Mouse (Mus musculus) retina, postnatal 1 day (tissue): ENCODE measurements around the gene Zfp511.

Experiments
- DNase-seq: peaks from one replicate; pipeline ENCODE4 v3.0.0-alpha.2; 2012

Gene Zfp511

GRCm38 (mm10) chr7:140049115-140049689, 13.0 kb downstream of the Zfp511 start:
- peak; percentile 63 for DNase-seq

GRCm38 (mm10) chr7:140054124-140054523, 17.9 kb downstream of the Zfp511 start:
- DNase-seq, result no peak

GRCm38 (mm10) chr7:140057413-140058407, 21.5 kb downstream of the Zfp511 start:
- peak; percentile 93 for DNase-seq

- DNase-seq, result no peak
Measured at GRCm38 (mm10) chr7:140058528-140058927, 22.3 kb downstream of the Zfp511 start.

- peak; percentile 78 for DNase-seq
Measured at GRCm38 (mm10) chr7:140059601-140060000, 23.4 kb downstream of the Zfp511 start.

DNA sequence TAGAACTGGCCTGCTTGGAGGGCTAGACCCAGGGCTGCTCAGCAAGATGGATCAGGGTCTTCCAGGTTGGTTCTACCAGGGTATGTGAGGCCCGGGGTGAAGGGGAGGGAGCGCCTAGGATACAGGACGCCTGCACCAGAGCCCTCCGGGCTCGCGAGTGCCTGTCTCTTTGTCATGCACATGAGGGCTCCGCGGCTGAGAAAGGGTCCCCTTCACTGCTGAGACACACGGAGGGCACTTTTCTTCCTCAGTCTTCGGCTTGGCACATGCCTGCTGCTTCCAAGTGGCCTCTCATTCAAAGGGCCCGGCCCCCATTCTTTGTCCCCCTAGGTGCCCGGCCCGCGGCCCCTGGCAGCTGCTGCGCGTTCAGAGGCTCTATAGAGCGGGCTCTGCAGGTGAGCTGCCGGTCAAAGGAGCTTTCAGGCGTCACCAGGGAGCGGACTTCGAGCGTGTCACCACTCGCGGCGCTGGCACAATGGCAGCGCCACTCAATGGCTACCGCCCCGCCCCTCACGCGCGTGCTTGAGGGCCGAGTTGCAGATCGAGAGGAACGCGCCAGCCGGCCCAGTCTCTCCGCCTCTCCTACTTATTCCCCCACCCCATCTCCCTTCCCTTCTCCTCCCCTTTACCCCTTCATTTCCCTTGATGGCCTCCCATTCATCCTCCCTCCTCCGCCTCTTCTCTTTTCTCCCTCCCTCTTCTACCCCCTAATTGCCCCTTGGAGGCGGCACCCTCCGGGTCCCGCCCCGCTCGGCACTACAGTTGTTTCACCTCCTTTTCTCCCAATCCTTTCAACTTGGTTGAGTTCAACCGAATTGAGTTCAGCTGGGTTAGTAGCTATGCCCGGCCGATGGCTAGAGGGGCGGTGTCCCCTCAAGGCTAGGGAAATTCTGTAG, 25.0 kb downstream of the Zfp511 start:
- DNase-seq, result peak; percentile 79

- no peak for DNase-seq
Measured at GRCm38 (mm10) chr7:140061832-140062130, 25.6 kb downstream of the Zfp511 start.

- peak; percentile 59 for DNase-seq
Measured at GRCm38 (mm10) chr7:140062307-140062706, 26.1 kb downstream of the Zfp511 start.

GRCm38 (mm10) chr7:140063092-140063491, 26.9 kb downstream of the Zfp511 start:
- DNase-seq, result peak; percentile 88

DNA sequence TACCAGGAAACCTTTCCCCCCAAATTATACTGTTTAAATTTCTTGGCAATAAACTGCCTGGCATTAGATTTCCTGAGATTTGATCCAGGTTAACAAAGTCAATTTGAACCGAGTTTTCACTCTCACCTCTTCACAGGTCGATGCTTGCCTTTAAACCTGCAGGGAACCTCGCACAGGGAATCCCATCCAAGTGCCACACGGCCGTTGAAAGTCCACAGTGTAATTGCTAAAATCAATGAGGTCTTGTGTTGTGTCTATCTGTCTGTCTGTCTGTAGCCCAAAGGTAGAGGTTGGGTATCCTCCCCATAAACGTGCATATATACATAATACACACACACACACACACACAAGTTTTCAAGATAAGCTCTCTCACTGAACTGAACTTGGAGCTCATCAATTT, 31.2 kb downstream of the Zfp511 start:
- DNase-seq, result no peak

DNA sequence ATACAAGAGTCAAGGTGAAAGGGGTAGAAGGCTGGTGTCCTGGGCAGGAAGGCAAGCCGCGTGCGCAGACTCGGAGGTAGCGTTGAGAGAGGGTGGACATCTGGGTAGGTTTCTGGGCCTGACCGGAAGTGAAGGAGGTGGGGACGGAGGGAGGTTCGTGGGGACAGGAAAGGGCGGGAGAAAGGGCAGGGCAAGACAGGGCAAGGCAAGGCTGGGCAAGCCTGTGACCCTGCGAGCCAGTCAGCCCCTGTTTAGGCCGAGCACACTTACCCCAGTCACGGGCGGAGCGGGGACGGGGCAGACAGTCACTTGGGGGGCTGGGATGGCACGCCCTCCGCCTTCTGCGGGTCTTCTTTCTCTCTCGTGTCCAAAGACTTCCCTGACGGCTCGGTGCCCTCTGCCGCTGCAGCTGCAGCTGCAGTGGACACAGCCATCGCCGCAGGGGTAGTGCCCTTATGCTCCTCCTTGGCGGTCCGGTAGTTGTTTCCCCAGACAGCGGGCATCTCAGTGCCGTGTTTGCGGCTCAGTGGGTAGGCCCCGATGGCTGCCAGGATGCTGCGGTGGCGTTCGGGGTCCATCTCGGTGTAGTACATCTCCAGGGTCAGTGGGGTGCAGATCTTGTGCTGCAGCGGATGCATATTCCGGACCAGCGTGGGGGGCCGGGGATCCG, 34.0 kb downstream of the Zfp511 start:
- peak; percentile 35 for DNase-seq

DNA sequence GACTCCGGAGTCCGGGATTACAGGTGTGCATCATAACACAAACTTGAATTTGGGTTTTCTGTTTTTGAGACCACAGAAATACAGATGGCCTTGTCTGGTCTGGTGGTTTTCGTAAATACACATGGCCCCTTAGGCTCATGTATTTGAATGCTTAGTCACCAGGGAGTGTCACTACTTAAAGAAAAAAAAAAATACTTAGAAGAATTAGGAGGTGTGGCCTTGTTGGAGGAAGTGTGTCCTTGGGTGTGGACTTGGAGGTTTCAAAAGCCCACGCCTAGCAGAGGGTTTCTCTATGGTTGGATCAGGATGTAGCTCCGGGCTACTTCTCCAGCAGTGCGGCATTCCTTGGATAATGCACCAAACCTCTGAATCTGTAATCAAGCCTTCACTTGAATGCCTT, 41.5 kb downstream of the Zfp511 start:
- no peak for DNase-seq

DNA sequence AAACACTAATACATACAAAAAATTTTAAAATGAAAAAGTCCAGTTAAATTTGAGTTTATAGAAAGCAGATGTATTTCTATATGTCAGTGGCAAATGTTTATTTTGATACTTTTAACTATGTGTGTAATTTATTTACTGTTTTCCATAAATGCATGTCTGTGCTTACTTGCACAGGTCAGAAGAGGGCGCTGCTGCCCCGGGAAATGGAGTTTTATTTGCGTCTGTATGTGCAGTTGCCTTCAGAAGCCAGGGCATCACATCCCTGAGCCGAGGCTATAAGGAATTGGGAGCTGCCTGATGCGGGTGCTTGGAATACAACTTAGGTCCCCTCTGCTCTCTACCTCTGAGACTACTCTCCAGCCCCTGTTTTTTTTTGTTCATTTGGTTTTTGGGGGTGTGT, 42.5 kb downstream of the Zfp511 start:
- peak; percentile 87 for DNase-seq

DNA sequence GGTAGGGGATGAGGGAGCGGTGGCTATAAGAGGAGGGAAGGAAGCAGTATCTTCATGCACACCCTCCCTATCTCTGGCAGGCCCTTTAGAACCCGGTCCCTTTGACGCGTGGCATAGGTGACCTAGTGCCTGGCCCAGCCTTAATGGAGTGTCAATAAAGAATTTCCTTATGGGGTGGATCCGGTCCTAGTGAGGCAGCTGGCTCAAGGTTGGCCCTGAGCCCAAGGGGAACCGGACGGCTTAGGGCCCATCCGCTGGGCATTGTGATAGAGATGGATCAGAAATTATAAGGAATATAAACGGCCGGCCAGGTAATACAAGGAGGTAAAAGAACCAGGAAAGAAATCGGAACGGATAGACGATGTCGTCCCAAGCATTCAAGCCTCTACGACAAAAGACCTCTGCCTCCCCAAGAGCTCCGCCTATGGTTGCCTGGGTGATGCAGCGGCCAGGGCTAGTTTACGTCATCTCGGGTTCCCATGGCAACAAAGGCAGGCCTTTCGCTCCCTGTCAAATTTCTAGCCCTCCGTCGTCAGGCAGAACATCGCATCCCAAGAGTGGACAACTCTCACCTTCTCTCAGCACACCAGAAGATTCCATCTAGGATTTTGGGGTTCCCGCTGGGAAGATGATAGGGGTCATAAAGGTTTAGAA, 44.4 kb downstream of the Zfp511 start:
- DNase-seq, result peak; percentile 93

GRCm38 (mm10) chr7:140081408-140082241, 45.4 kb downstream of the Zfp511 start:
- peak; percentile 33 for DNase-seq

GRCm38 (mm10) chr7:140082242-140082678, 46.1 kb downstream of the Zfp511 start, which contains the start of gene Caly:
Gene Caly, minus strand, starts transcription at chr7:140082548.
- peak; percentile 88 for DNase-seq
